Mouse (Mus musculus) hindbrain, embryonic 11.5 days (tissue): ENCODE measurements around the gene H2-M10.1. TPM values are rescaled to one million over a fixed set of nuclear protein-coding genes. Genes with fewer than 3 reads are reported as not detected.
"Not testable (repeated sequence)": the region's sequence is repeated elsewhere in the genome, so short reads cannot be mapped to it uniquely, and the experiment has no call there.

ENCODE experiments used
- ATAC-seq: fragments of 200-750 bp; cut with Nextera tagmentation; 2 replicates; pipeline ENCODE4 v1.8.0; 2017; ENCODE audit warnings: mild to moderate bottlenecking, moderate TSS enrichment, moderate library complexity; ENCODE audit not compliant: low FRiP score
- DNase-seq: peaks from one replicate; pipeline ENCODE4 v3.0.0-alpha.2; 2015; ENCODE audit warnings: low spot score
- H3K27ac ChIP-seq: fragments of 300-500 bp; sonication (generic); 2 replicates; pipeline ENCODE4 v1.5.1; 2014; ENCODE audit warnings: mild to moderate bottlenecking, low read depth, low read length
- H3K27me3 ChIP-seq: fragments of 300-500 bp; sonication (generic); 2 replicates; pipeline ENCODE4 v1.6.1; 2014; ENCODE audit warnings: mild to moderate bottlenecking, low read length, moderate library complexity, mixed read lengths; ENCODE audit not compliant: control insufficient read depth, insufficient read depth
- H3K36me3 ChIP-seq: fragments of 300-500 bp; sonication (generic); 2 replicates; pipeline ENCODE4 v1.6.1; 2014; ENCODE audit warnings: mild to moderate bottlenecking, low read length, moderate library complexity, mixed read lengths; ENCODE audit not compliant: control insufficient read depth, insufficient read depth
- H3K4me1 ChIP-seq: fragments of 300-500 bp; sonication (generic); replicated peaks from 2 replicates; pipeline ENCODE4 v1.6.1; 2014; ENCODE audit warnings: low read length, mixed read lengths; ENCODE audit not compliant: control insufficient read depth, insufficient read depth
- H3K4me2 ChIP-seq: fragments of 300-500 bp; sonication (generic); replicated peaks from 2 replicates; pipeline ENCODE4 v1.6.1; 2014; ENCODE audit warnings: mild to moderate bottlenecking, low read depth, low read length
- H3K4me3 ChIP-seq: fragments of 300-500 bp; sonication (generic); 2 replicates; pipeline ENCODE4 v1.5.1; 2014; ENCODE audit warnings: low read depth, low read length
- H3K9ac ChIP-seq: fragments of 300-500 bp; sonication (generic); 2 replicates; pipeline ENCODE4 v1.6.1; 2014; ENCODE audit warnings: low read depth, low read length
- H3K9me3 ChIP-seq: fragments of 300-500 bp; sonication (generic); 2 replicates; pipeline ENCODE4 v1.6.1; 2016; ENCODE audit warnings: low read length; ENCODE audit not compliant: control insufficient read depth
- WGBS: fragments of 180-500 bp; shearing (Covaris S2); extraction: QIAGEN DNeasy Blood & Tissue Kit; methylation state at CpG from one replicate; pipeline ENCODE4 v1.1.7; 2014; 5-methylcytosine and 5-hydroxymethylcytosine counted together
- polyA plus RNA-seq: library from polyadenylated mRNA; unstranded; fragments of >200 nt; fragmentation: Nextera tagmentation; extraction: Ambion mirVana; gene quantifications from 2 replicates; pipeline ENCODE4 v1.2.1, GENCODE M21; 2014

The H2-M10.1 gene
- polyA plus RNA-seq = not detected in 2 replicates

DNA sequence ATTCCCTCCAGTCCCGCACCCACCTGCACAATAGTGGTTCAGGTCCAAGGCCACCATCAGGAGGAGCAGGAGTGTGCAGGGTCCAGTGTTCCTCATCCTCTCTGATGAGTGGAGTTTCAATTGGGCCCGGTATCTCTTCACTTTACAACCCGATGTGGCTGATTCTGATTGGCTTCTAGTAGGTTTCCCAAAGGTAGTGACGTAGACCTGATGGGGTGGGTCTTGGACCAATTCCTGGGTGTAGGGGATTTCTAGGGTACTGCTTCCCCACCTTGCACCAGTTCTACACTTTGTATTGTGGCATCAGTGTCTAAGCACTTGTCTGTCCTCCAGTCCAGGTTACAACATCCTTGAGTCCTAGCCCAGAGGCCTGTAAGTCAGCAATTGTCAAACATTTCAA, at the start of gene H2-M10.1:
TSS of gene H2-M10.1 (minus strand) at position 101 of the 400 bp plus-strand sequence.
- Histone ChIP-seq H3K9ac (no peak within 1 kb of the TSS), H3K4me2 (no peak within 1 kb of the TSS), H3K27ac (no peak within 1 kb of the TSS), H3K4me1 (no peaks in the 10 kb centered on the region), H3K9me3 (no peaks in the 10 kb centered on the region), H3K27me3 (no peaks in the 10 kb centered on the region), H3K36me3 (no peaks in the 10 kb centered on the region), H3K4me3 (no peak within 1 kb of the TSS)
- DNase-seq = no peak
- WGBS = 88% methylated on average over 4 of the region's 4 CpGs
- no peak for ATAC-seq

DNA sequence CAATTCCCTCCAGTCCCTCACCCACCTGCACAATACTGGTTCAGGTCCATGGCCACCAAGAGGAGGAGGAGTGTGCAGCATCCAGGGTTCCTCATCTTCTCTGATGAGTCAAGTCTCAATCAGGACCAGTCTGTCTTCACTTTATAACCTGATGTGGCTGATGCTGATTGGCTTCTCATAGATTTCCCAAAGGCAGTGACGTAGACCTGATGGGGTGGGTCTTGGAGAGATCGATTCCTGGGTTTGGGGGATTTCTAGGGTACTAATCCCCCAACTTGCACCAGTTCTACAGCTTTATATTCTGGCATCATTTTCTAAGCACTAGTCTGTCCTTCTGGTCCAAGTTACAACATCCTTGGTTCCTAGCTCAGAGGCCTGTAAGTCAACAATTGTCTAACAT, 42.4 kb upstream of the H2-M10.1 start, which contains the start of gene H2-M10.3:
TSS of gene H2-M10.3 (minus strand) at position 101 of the 400 bp plus-strand sequence.
- ATAC-seq, H3K9me3 ChIP-seq, H3K4me2 ChIP-seq, H3K9ac ChIP-seq, H3K27me3 ChIP-seq, H3K4me1 ChIP-seq, H3K4me3 ChIP-seq, H3K27ac ChIP-seq, H3K36me3 ChIP-seq, DNase-seq: not testable (repeated sequence)
- 98% methylated on average over 2 of the region's 2 CpGs for WGBS

DNA sequence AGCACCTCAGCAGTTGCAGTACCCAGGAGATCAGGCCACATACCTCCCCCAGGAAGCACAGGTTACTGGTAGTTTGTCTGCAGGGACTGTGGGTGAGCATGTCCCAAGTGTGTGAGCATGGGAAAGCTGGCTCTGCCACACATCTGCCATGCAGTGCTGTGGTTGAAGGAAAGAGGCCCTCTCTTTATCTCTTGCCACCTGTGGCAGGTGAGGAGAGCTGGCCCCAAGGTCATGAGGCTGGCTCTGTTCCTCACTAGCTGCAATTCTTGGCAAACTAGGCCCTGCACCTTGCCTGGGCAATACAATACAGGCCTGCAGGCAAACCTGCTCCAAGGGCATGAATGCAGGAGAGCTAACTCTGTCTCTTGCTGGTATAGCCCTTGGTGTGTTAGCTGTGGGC, 36.4 kb upstream of the H2-M10.1 start:
- not testable (repeated sequence) for ATAC-seq, H3K4me2 ChIP-seq, H3K4me3 ChIP-seq, H3K27me3 ChIP-seq, DNase-seq, H3K9me3 ChIP-seq, H3K36me3 ChIP-seq, H3K4me1 ChIP-seq, H3K9ac ChIP-seq, H3K27ac ChIP-seq

DNA sequence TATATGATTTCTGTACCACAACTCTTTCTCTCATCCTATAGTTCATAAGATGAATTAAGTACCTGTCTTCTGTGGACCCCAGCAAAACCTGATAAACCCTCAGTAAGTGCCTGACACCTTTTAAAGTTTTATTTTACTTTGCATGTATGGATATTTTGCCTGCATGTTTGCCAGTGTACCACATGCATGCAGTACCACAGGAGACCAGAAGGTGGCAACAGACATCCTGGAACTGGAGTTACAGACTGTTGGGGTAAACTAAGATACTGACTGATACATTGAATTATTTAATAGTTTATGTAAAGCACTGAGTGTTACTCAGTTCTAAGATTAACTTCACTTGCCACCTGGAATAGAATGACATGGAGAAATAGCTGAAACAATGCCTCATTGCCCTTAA, 31.6 kb upstream of the H2-M10.1 start:
- not testable (repeated sequence) for ATAC-seq, H3K9me3 ChIP-seq, H3K27ac ChIP-seq, H3K36me3 ChIP-seq, H3K4me1 ChIP-seq, H3K9ac ChIP-seq, H3K4me2 ChIP-seq, H3K4me3 ChIP-seq, H3K27me3 ChIP-seq
- DNase-seq = peak; percentile 52

DNA sequence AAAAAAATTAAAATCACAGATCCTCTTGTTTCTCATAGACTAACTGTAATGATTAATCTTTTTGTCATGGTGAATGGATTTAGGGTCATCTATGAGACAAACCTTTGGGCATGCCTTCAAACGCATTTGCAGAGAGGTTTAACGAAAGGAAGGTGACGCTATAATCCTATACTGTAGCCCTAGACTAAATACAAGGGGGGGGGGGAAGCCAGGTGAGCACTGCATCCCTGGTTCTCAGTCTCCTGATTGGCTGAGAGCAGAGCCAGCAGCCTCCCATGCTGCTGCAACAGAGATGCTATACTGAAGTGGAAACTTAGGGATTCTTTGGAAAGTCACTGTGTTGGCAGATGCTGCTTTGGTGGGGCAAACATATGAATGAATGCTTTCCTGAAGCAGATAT, 29.8 kb upstream of the H2-M10.1 start:
- no peaks in the 10 kb centered on the region for H3K36me3 ChIP-seq
- no peaks in the 10 kb centered on the region for H3K27me3 ChIP-seq
- H3K4me1 ChIP-seq = no peaks in the 10 kb centered on the region
- no peaks in the 10 kb centered on the region for H3K9me3 ChIP-seq
- ATAC-seq (no peak), DNase-seq (no peak)
- H3K4me2 ChIP-seq = no peak overlapping the region
- no peak overlapping the region for H3K4me3 ChIP-seq
- H3K27ac ChIP-seq = no peak overlapping the region
- 46% methylated on average over 3 of the region's 3 CpGs for WGBS
- H3K9ac ChIP-seq = no peak overlapping the region

DNA sequence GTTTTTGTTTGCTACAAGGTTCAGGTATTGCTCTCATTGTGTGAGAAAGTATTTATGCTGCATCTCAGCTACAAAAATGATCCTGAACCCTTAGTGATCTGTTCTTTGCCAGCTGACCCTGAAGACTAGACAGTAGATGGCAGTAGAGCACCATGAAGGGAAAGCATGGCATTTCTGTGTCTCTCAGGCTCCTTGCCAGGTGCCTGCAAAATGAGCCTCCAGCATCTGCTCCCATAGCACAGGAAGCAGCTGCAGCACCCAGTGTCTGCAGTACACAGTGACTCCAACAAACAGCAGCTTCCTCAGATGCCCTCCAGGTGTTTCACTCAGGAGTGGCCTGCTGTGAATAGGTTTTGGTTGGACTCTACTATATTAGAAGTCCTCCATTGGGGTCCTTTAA, 29.4 kb upstream of the H2-M10.1 start:
- not testable (repeated sequence) for H3K9me3 ChIP-seq, H3K36me3 ChIP-seq, H3K27ac ChIP-seq, H3K9ac ChIP-seq, H3K4me3 ChIP-seq, H3K4me2 ChIP-seq, H3K27me3 ChIP-seq, H3K4me1 ChIP-seq
- DNase-seq = peak; percentile 58
- peak; percentile 19; the same call in 1 of the 2 replicates for ATAC-seq

DNA sequence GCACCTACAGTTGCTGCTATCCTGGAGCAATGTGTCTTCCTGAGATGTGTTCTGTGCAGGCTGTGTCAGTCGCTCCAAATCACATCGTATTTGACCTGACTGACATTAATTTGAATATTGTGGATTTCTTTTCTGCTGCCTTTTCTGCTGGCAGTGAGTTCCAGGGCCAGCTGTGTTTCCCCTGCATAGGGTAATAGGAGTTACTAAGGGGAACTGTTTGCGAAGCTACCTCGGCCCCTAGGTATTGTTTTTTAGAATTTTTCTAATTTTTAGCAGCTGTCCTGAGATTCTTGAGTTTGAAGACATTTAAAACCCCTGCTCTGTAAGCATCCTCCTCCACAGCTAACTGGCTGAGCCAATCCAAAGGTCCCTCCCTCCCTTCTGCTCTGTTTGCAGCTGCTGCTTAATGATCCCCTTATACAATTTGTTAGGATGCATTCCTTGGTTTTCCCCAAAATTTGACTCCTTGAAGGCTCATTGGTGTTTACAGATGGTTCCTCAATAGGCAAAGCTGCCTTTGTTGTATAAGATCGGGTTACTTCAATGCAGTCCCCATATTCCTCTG, 10.2 kb downstream of the H2-M10.1 start:
- ATAC-seq (peak; percentile 20; the same call in 1 of the 2 replicates), DNase-seq (peak; percentile 7)
- WGBS = 31% methylated on average over 5 of the region's 5 CpGs
- Histone ChIP-seq H3K4me3 (peak overlapping the region; percentile 50), H3K9me3 (no peaks in the 10 kb centered on the region), H3K9ac (peak overlapping the region; percentile 57), H3K27ac (no peak overlapping the region), H3K4me1 (no peaks in the 10 kb centered on the region), H3K36me3 (no peaks in the 10 kb centered on the region), H3K27me3 (no peaks in the 10 kb centered on the region), H3K4me2 (peak overlapping the region; percentile 55)

DNA sequence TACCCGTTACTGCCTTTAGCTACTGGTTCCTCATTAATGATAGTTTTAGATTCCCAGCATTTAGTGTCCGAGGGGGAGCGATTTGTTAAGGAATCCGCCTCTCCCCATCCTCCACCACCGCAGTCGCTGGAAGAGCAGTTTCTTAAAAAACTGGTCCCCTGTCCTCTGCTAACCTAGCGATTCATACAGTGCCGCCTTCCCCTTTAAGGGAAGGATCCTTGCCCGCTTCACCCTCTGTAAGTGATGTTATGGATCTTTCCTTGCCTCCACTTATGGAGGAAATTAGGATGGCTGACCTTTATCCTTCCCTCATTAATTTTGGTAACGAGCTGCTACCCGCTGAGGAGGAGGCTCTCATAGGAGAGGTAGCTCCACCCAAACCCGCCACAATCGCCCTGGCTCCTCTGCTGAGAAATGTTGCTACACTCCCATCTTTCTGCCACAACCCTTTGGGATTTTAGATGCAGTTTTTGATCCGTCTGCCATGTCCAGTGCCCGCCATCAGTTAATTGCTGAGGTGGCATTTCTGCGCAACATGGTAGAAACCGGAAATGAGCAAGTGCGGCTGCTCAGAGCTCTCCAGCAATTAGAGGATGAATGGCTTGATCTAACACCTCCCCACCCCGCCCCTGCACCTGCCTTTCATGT, 10.8 kb downstream of the H2-M10.1 start:
- Histone ChIP-seq H3K4me1 (no peaks in the 10 kb centered on the region), H3K9me3 (no peaks in the 10 kb centered on the region), H3K36me3 (no peaks in the 10 kb centered on the region), H3K27ac (peak overlapping the region; percentile 42), H3K4me2 (peak overlapping the region; percentile 55), H3K27me3 (no peaks in the 10 kb centered on the region), H3K4me3 (peak overlapping the region; percentile 50), H3K9ac (peak overlapping the region; percentile 57)
- peak; percentile 66 for DNase-seq
- peak; percentile 87 for ATAC-seq
- under 1% methylated on average over 19 of the region's 19 CpGs for WGBS

DNA sequence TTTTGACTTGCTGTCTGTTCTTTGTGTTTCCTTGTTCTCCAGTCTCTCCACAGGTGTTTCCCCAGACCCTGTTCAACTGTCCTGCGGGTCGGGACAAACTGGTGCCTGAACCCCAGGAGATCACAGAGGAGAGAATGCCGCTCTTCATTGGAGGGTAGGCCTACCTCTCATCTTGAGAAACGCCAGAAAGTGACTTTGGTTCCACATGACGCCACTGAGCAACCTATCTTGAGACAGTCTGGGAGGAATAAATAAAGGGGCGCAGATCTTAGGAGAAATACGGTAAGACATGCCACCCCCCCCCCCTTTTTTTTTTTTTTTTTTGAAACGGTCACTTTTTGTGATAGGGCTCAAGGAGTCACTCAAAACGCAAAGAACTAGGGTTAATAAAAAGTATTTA, 11.4 kb downstream of the H2-M10.1 start:
- Histone ChIP-seq H3K4me3 (peak overlapping the region; percentile 50), H3K27me3 (no peaks in the 10 kb centered on the region), H3K4me2 (peak overlapping the region; percentile 55), H3K9ac (no peak overlapping the region; the same call in 1 of the 2 replicates), H3K4me1 (no peaks in the 10 kb centered on the region), H3K36me3 (no peaks in the 10 kb centered on the region), H3K27ac (no peak overlapping the region), H3K9me3 (no peaks in the 10 kb centered on the region)
- ATAC-seq = peak; percentile 28; the same call in 1 of the 2 replicates
- WGBS = 3% methylated on average over 9 of the region's 9 CpGs
- peak; percentile 58 for DNase-seq
